Mouse (Mus musculus) adrenal gland, adult 18-20 months (tissue): ENCODE results near the gene Igfbp2. TPM values are rescaled to one million over a fixed set of nuclear protein-coding genes. Genes with fewer than 3 reads are reported as not detected.

Source experiments
- DNase-seq, 2 experiments: peaks; one replicate each; pipeline ENCODE4 v3.0.0; 2021 to 2022; ENCODE audit warnings: low spot score in 2 of 2
- total RNA-seq, 2 experiments: library from RNA; stranded (reverse); gene quantifications; 1 replicate in 1 of 2; 2 replicates in 1 of 2; pipeline ENCODE4 v1.2.3; 2021

Igfbp2 gene
- total RNA-seq, 2 experiments from 2014 or later = 1.2 to 4.1 TPM

GRCm38 (mm10) chr1:72870615-72871336, 46.5 kb downstream of the Igfbp2 start:
- DNase-seq = peak; percentile 62 to 67

GRCm38 (mm10) chr1:72871337-72871696, 47.0 kb downstream of the Igfbp2 start:
- DNase-seq = no peak

- no peak for DNase-seq
Measured at GRCm38 (mm10) chr1:72871697-72872411, 47.6 kb downstream of the Igfbp2 start.

GRCm38 (mm10) chr1:72872521-72872920, 48.2 kb downstream of the Igfbp2 start:
- peak in 1 of 2 experiments; percentile 42 for DNase-seq

- DNase-seq = no peak
Measured at GRCm38 (mm10) chr1:72873078-72873477, 48.8 kb downstream of the Igfbp2 start.

- no peak for DNase-seq
Measured at GRCm38 (mm10) chr1:72873511-72874286, 49.4 kb downstream of the Igfbp2 start.

- peak; percentile 31 to 71 for DNase-seq
Measured at GRCm38 (mm10) chr1:72874287-72875211, 50.2 kb downstream of the Igfbp2 start, which contains the start of gene Igfbp5. Gene Igfbp5, minus strand, starts transcription at chr1:72874884.

- no peak for DNase-seq
Measured at GRCm38 (mm10) chr1:72875708-72876107, 51.4 kb downstream of the Igfbp2 start.

GRCm38 (mm10) chr1:72876111-72876510, 51.8 kb downstream of the Igfbp2 start:
- no peak for DNase-seq

- DNase-seq = no peak
Measured at GRCm38 (mm10) chr1:72877892-72878291, 53.6 kb downstream of the Igfbp2 start.

- no peak for DNase-seq
Measured at GRCm38 (mm10) chr1:72878473-72879318, 54.4 kb downstream of the Igfbp2 start.

- no peak for DNase-seq
Measured at GRCm38 (mm10) chr1:72879319-72879634, 55.0 kb downstream of the Igfbp2 start.

GRCm38 (mm10) chr1:72885111-72885818, 61.0 kb downstream of the Igfbp2 start:
- DNase-seq = no peak

GRCm38 (mm10) chr1:72885819-72886169, 61.5 kb downstream of the Igfbp2 start:
- no peak for DNase-seq

- no peak for DNase-seq
Measured at GRCm38 (mm10) chr1:72887910-72888309, 63.6 kb downstream of the Igfbp2 start.

GRCm38 (mm10) chr1:72895821-72896220, 71.5 kb downstream of the Igfbp2 start:
- no peak for DNase-seq
